Mouse (Mus musculus) ES-E14 (cell line): ENCODE results near the gene Cldn6. TPM values are rescaled to one million over a fixed set of nuclear protein-coding genes. Genes with fewer than 3 reads are reported as not detected.

Experiments
- DNase-seq: peaks from one replicate; pipeline ENCODE4 v3.0.0-alpha.2; 2013; ENCODE audit warnings: low read depth, low spot score
- H3K27ac ChIP-seq: 2 replicates; pipeline ENCODE4 v1.5.1; 2012; ENCODE audit warnings: low read depth, mild to moderate bottlenecking, low read length, moderate library complexity, mixed read lengths; ENCODE audit not compliant: poor library complexity, insufficient read depth, severe bottlenecking
- H3K36me3 ChIP-seq: 2 replicates; pipeline ENCODE4 v1.6.1; 2012; ENCODE audit warnings: mild to moderate bottlenecking, low read length, moderate library complexity, mixed read lengths; ENCODE audit not compliant: control insufficient read depth, poor library complexity, insufficient read depth, severe bottlenecking
- H3K4me1 ChIP-seq, 2 experiments: fragments of 150-350 bp in 1 of 2; sonication (generic) in 1 of 2; 2 replicates each; pipeline ENCODE4 v1.6.1; 2012; ENCODE audit warnings: low read length in 2 of 2, mild to moderate bottlenecking in 1 of 2, mixed read lengths in 1 of 2; ENCODE audit not compliant: control insufficient read depth in 2 of 2, insufficient read depth in 2 of 2, poor library complexity in 1 of 2
- H3K4me3 ChIP-seq, 2 experiments: fragments of 150-350 bp in 1 of 2; sonication (generic) in 1 of 2; 2 replicates each; pipeline ENCODE4 v1.5.1; 2012; ENCODE audit warnings: low read length in 2 of 2, low read depth in 1 of 2, mild to moderate bottlenecking in 1 of 2, mixed read lengths in 1 of 2; ENCODE audit not compliant: insufficient read depth in 1 of 2, poor library complexity in 1 of 2, severe bottlenecking in 1 of 2
- H3K9ac ChIP-seq: 2 replicates; pipeline ENCODE4 v1.6.1; 2012; ENCODE audit warnings: low read depth, mild to moderate bottlenecking, low read length, mixed read lengths; ENCODE audit not compliant: poor library complexity, insufficient read depth, severe bottlenecking
- H3K9me3 ChIP-seq: fragments of 150-350 bp; sonication (generic); 2 replicates; pipeline ENCODE4 v1.6.1; 2012; ENCODE audit warnings: low read depth, mild to moderate bottlenecking, low read length; ENCODE audit not compliant: control insufficient read depth, insufficient read depth
- CHD2 ChIP-seq: IDR thresholded peaks from 2 replicates; pipeline ENCODE4 v1.6.1; 2014; ENCODE audit warnings: mild to moderate bottlenecking, low read depth, low read length, inconsistent platforms
- HCFC1 ChIP-seq: IDR thresholded peaks from 2 replicates; pipeline ENCODE4 v1.6.1; 2012; ENCODE audit warnings: low read length, inconsistent platforms, borderline replicate concordance; ENCODE audit not compliant: insufficient read depth
- MAFK ChIP-seq: IDR thresholded peaks from 2 replicates; pipeline ENCODE4 v1.6.1; 2014; ENCODE audit warnings: mild to moderate bottlenecking, low read depth, low read length, inconsistent platforms; ENCODE audit not compliant: insufficient read depth
- ZC3H11A ChIP-seq: IDR thresholded peaks from 2 replicates; pipeline ENCODE4 v1.6.1; 2012; ENCODE audit warnings: low read depth, mild to moderate bottlenecking, inconsistent platforms, low read length, borderline replicate concordance
- ZNF384 ChIP-seq: IDR thresholded peaks from 2 replicates; pipeline ENCODE4 v1.6.1; 2012; ENCODE audit warnings: low read depth, low read length, inconsistent platforms
- in situ Hi-C, 2 experiments: fragments of 600-800 bp; cut with MboI; formaldehyde crosslinking; loops; one replicate each; pipeline ENCODE4 v1.15.1; 2025; ENCODE audit warnings: low sequenced_read_pairs in 2 of 2, inconsistent platforms in 1 of 2; ENCODE audit not compliant: unreplicated experiment in 2 of 2
- total RNA-seq: library from RNA; depleted of rRNA; stranded (reverse); fragments of 300-350 nt; gene quantifications from 2 replicates; pipeline ENCODE4 v1.2.3, GENCODE M21; 2012

Cldn6 gene
- total RNA-seq, 1 experiment: 72.7 TPM

DNA sequence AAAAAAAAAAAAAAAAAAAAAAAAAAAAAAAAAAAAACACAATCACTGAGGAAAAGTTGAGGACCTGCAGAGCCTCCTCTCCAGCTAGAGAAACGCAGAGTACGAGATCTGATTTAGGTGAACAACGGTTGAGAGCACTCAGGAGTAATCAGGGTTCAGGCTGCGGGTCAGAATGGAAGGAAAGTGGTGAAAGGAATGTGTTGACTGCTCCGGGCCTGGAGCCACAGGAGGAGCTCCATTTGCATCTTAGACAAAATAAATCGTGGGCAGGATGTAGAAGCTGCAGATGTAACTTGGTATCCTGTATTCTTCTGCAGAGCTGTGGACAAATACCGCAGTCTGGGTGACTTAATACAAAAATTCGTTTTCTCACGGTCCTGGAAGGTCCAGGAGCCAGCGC, 33.2 kb upstream of the Cldn6 start:
- no peak overlapping the region for H3K27ac ChIP-seq
- TF ChIP-seq MAFK (no peak), HCFC1 (no peak), CHD2 (no peak), ZC3H11A (no peak), ZNF384 (no peak)
- peaks cover 2% of the 10 kb centered on the region; the same call in 1 of the 2 replicates for H3K36me3 ChIP-seq
- no peak overlapping the region for H3K9ac ChIP-seq
- H3K4me1 ChIP-seq: peaks cover 1 to 18% of the 10 kb centered on the region in 2 experiments; a peak in 2 of 4 replicates
- H3K4me3 ChIP-seq: no peak overlapping the region
- no peaks in the 10 kb centered on the region for H3K9me3 ChIP-seq
- no peak for DNase-seq
- in situ Hi-C loops: no loop called here

DNA sequence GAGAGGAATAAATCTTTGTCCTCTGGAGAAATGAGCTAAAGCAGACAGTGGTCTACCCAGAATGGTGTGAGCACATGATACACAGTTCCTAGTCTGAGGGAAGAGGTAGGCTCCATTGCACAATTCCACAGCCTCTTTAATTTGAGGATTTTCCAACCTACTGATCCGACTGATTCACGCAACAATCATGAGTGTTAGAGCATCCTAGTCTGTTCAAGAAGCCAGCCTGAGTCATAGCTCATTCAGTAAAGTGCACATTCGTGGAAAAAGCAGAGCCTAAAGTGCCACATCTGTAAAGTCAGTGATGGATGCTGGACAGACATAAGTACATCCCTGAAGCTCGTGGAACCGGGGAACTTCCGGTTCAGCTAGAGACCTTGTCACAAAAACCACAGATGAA, 27.7 kb upstream of the Cldn6 start:
- H3K4me1 ChIP-seq: peaks cover 0 to 9% of the 10 kb centered on the region in 2 experiments; a peak in 1 of 4 replicates
- H3K9me3 ChIP-seq: no peaks in the 10 kb centered on the region
- H3K36me3 ChIP-seq: no peaks in the 10 kb centered on the region
- no peak overlapping the region for H3K9ac ChIP-seq
- in situ Hi-C loops: no loop called here
- no peak overlapping the region for H3K27ac ChIP-seq
- DNase-seq: no peak
- H3K4me3 ChIP-seq: no peak overlapping the region
- TF ChIP-seq CHD2 (no peak), MAFK (no peak), ZNF384 (no peak), HCFC1 (no peak), ZC3H11A (no peak)

DNA sequence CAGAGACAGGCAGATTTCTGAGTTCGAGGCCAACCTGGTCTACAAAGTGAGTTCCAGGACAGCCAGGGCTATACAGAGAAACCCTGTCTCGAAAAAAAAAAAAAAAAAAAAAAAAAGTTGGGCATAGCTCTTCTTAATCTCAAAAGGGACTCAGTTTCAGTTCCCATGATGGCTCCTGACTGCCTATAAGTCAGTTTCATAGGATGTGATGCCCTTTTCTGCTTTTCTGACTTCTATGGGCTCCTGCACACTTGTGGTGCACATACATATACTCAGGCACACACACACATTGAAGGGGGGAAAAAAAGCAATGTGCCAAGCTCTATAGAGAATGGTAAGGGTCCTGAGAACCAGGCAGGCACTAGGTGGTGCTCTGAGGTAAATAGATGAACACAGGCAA, 25.7 kb upstream of the Cldn6 start:
- no peak for DNase-seq
- no peaks in the 10 kb centered on the region for H3K36me3 ChIP-seq
- no peak for TF ChIP-seq MAFK
- TF ChIP-seq ZNF384: no peak
- no peak for TF ChIP-seq HCFC1
- no peak for TF ChIP-seq CHD2
- TF ChIP-seq ZC3H11A: no peak
- no peak overlapping the region for H3K9ac ChIP-seq
- in situ Hi-C loops: no loop called here
- H3K27ac ChIP-seq: no peak overlapping the region
- no peaks in the 10 kb centered on the region for H3K4me1 ChIP-seq
- no peaks in the 10 kb centered on the region for H3K9me3 ChIP-seq
- no peak overlapping the region for H3K4me3 ChIP-seq

DNA sequence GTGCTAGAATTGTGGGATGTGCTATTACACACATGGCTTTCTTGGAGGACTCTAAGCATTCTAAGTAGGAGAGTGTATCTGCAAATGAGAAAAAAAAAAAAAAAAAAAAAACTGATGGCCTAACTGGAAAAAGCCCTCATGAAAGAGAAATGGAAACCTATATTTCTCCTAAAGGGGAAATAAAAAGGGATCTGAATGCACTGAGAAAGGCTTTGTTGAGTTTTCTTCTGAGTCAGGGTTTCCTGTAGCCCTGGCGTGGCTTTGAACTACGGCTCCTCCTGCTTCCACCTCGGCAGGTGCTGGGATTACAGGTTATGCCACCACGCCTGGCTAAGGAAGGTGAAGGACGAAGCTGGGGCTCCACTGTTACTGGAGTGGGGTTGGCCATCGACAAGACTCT, 25.0 kb upstream of the Cldn6 start:
- Histone ChIP-seq H3K4me3 (no peak overlapping the region), H3K9ac (no peak overlapping the region), H3K9me3 (no peaks in the 10 kb centered on the region), H3K27ac (no peak overlapping the region), H3K4me1 (no peaks in the 10 kb centered on the region), H3K36me3 (no peaks in the 10 kb centered on the region)
- in situ Hi-C loops: no loop called here
- no peak for TF ChIP-seq HCFC1
- no peak for TF ChIP-seq ZC3H11A
- TF ChIP-seq MAFK: no peak
- no peak for TF ChIP-seq ZNF384
- TF ChIP-seq CHD2: no peak
- no peak for DNase-seq

DNA sequence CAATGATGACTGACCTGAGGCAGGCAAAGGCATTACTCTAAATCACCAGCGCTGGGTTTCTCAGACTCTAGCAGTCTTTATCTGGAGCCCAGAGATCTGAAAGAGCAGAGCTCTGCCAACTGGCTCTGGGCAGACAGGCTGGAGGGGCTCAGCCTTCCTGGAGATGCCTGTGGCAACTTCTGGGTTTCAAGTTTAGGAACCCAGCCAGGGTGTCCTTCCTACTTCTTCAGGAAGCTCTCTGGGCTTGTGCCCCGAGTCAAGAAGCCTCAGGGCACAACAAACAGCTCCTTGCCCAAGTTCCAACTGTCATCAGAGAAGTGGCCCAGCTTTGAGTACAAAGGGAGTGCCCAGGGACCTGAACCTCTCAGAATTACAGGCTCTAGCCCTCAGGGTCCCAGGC, 24.6 kb upstream of the Cldn6 start:
- Histone ChIP-seq H3K27ac (no peak overlapping the region), H3K9ac (no peak overlapping the region), H3K36me3 (no peaks in the 10 kb centered on the region), H3K4me1 (no peaks in the 10 kb centered on the region), H3K9me3 (no peaks in the 10 kb centered on the region), H3K4me3 (no peak overlapping the region)
- in situ Hi-C loops: no loop called here
- TF ChIP-seq CHD2 (no peak), MAFK (no peak), ZNF384 (no peak), HCFC1 (no peak), ZC3H11A (no peak)
- no peak for DNase-seq
